Mouse (Mus musculus) midbrain, embryonic 14.5 days (tissue): Measurements from ENCODE around the gene Msrb1. TPM values are rescaled to one million over a fixed set of nuclear protein-coding genes. Genes with fewer than 3 reads are reported as not detected.
A peak's percentile ranks its signal among the peaks of the same experiment; 100 is the strongest.

Experiments used
- ATAC-seq: fragments of 200-750 bp; cut with Nextera tagmentation; 2 replicates; pipeline ENCODE4 v1.8.0; 2017; ENCODE audit warnings: moderate number of reproducible peaks, moderate library complexity; ENCODE audit not compliant: low FRiP score, low TSS enrichment
- DNase-seq: peaks from one replicate; pipeline ENCODE4 v3.0.0-alpha.2; 2015
- H3K27ac ChIP-seq: fragments of 300-500 bp; sonication (generic); replicated peaks from 2 replicates; pipeline ENCODE4 v1.5.1; 2014; ENCODE audit warnings: mild to moderate bottlenecking, low read depth, low read length, moderate library complexity
- H3K27me3 ChIP-seq: fragments of 300-500 bp; sonication (generic); 2 replicates; pipeline ENCODE4 v1.6.1; 2014; ENCODE audit warnings: low read length, control low read depth, mixed read lengths; ENCODE audit not compliant: control insufficient read depth, insufficient read depth
- H3K36me3 ChIP-seq: fragments of 300-500 bp; sonication (generic); 2 replicates; pipeline ENCODE4 v1.6.1; 2014; ENCODE audit warnings: low read length, control low read depth; ENCODE audit not compliant: control insufficient read depth, insufficient read depth
- H3K4me1 ChIP-seq: fragments of 300-500 bp; sonication (generic); 2 replicates; pipeline ENCODE4 v1.6.1; 2014; ENCODE audit warnings: mild to moderate bottlenecking, antibody characterized with exemption, low read length, control low read depth; ENCODE audit not compliant: control insufficient read depth, insufficient read depth
- H3K4me2 ChIP-seq: fragments of 300-500 bp; sonication (generic); 2 replicates; pipeline ENCODE4 v1.6.1; 2014; ENCODE audit warnings: mild to moderate bottlenecking, low read length, moderate library complexity
- H3K4me3 ChIP-seq: fragments of 300-500 bp; sonication (generic); replicated peaks from 2 replicates; pipeline ENCODE4 v1.5.1; 2014; ENCODE audit warnings: low read depth, low read length
- H3K9ac ChIP-seq: fragments of 300-500 bp; sonication (generic); replicated peaks from 2 replicates; pipeline ENCODE4 v1.6.1; 2014; ENCODE audit warnings: mild to moderate bottlenecking, low read length, moderate library complexity
- H3K9me3 ChIP-seq: fragments of 300-500 bp; sonication (generic); 2 replicates; pipeline ENCODE4 v1.6.1; 2016; ENCODE audit warnings: low read length, control low read depth, mixed read lengths; ENCODE audit not compliant: control insufficient read depth
- WGBS: fragments of 180-500 bp; shearing (Covaris S2); extraction: QIAGEN DNeasy Blood & Tissue Kit; methylation state at CpG from one replicate; pipeline ENCODE4 v1.1.7; 2014; 5-methylcytosine and 5-hydroxymethylcytosine counted together
- polyA plus RNA-seq: library from polyadenylated mRNA; unstranded; fragments of >200 nt; fragmentation: Nextera tagmentation; extraction: Ambion mirVana; gene quantifications from 2 replicates; pipeline ENCODE4 v1.2.1, GENCODE M21; 2014

Gene Msrb1
- polyA plus RNA-seq, 1 experiment from 2014 or later, result 20.1 TPM

DNA sequence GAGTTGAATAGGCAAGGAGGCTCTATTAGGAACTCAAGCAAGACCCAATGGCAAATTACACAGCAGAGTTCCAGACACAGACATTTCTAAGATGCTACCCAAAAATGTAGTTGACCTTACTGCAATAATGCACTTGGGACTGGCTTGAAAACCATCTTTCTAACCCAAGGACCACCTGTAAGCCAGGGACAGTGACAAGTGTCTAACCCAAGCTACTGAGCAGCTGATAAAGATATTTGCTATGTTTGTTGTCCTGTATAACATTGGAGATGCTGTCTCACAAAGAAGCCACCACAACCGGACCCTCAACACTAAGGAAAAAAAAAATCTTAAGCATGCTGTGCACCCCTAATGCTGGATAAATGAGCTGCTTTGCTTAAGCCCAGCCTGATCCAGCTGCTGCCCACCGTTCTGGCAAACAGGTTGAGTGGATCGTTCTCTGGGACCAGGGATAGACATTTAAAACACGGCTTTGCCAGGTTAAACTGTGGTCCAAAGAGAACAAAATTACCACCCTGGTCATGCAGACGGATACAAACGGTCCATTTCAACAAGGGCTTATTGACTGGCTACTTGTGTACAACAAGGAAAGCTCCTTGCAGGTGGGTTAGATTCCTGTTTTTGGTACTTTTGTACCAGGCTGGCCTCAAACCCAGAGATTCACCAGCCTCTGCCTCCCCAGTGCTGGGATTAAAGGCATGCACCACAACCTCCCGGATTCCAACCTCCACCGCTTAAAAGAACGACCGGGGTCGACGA, 13.1 kb upstream of the Msrb1 start:
- Histone ChIP-seq H3K27ac (no peak overlapping the region; the same call in 1 of the 2 replicates), H3K9ac (peak overlapping the region; percentile 88), H3K4me2 (peak overlapping the region; percentile 94), H3K27me3 (no peaks in the 10 kb centered on the region), H3K4me1 (peaks cover 9% of the 10 kb centered on the region), H3K9me3 (no peaks in the 10 kb centered on the region), H3K36me3 (peaks cover 16% of the 10 kb centered on the region), H3K4me3 (peak overlapping the region; percentile 76)
- DNase-seq (no peak), ATAC-seq (no peak)
- WGBS, result 2% methylated on average over 12 of the region's 12 CpGs

DNA sequence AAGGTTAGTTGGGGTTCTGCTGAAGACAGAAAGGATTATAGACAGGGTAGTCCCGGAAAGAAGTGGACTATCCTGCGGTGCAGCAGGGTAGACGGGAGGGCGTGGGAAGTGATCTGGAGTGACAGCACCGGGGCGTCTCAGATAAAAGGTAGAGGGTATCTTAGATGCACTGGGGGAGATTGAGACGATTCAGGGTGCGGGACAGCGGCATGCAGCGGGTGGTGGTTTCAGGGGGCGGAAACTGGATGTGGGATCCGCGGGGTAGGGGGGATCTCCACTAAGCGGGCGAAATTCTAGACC, 12.6 kb upstream of the Msrb1 start:
- peak overlapping the region; percentile 76 for H3K4me3 ChIP-seq
- H3K4me1 ChIP-seq, result peaks cover 9% of the 10 kb centered on the region
- no peaks in the 10 kb centered on the region for H3K27me3 ChIP-seq
- peak overlapping the region; percentile 94 for H3K4me2 ChIP-seq
- WGBS, result under 1% methylated on average over 15 of the region's 15 CpGs
- H3K9ac ChIP-seq, result peak overlapping the region; percentile 88
- no peak for ATAC-seq
- H3K36me3 ChIP-seq, result peaks cover 16% of the 10 kb centered on the region
- H3K9me3 ChIP-seq, result no peaks in the 10 kb centered on the region
- H3K27ac ChIP-seq, result peak overlapping the region; percentile 77
- no peak for DNase-seq

DNA sequence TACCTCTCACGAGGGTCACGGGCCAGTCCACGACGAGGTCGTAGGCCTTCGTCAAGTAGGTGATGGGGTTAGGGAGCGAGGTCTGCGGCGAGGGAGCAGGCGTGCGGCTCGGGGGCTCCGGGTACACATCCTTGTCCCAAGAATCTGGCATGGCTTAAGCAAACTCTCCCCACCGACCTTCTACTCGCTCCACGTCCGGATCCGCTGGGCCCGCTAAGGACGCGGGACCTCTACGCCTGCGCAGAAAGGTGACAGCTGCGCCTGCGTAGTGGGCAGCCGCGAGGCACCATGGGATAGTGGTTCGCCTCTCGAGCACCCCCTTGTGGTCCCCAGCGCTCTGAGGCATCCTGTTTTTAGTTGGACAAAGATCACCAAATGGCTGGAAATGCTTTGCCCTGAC, 12.3 kb upstream of the Msrb1 start, which contains the start of gene Ndufb10:
Gene Ndufb10, minus strand, starts transcription at position 295 of the 400 bp plus-strand sequence.
- Histone ChIP-seq H3K4me1 (peaks cover 9% of the 10 kb centered on the region), H3K9me3 (no peaks in the 10 kb centered on the region), H3K4me3 (peak within 1 kb of the TSS; percentile 76), H3K27ac (peak within 1 kb of the TSS; percentile 77), H3K36me3 (peaks cover 16% of the 10 kb centered on the region), H3K9ac (peak within 1 kb of the TSS; percentile 88), H3K27me3 (no peaks in the 10 kb centered on the region), H3K4me2 (peak within 1 kb of the TSS; percentile 94)
- WGBS, result under 1% methylated on average over 30 of the region's 30 CpGs
- peak; percentile 76 for ATAC-seq
- peak; percentile 99 for DNase-seq

DNA sequence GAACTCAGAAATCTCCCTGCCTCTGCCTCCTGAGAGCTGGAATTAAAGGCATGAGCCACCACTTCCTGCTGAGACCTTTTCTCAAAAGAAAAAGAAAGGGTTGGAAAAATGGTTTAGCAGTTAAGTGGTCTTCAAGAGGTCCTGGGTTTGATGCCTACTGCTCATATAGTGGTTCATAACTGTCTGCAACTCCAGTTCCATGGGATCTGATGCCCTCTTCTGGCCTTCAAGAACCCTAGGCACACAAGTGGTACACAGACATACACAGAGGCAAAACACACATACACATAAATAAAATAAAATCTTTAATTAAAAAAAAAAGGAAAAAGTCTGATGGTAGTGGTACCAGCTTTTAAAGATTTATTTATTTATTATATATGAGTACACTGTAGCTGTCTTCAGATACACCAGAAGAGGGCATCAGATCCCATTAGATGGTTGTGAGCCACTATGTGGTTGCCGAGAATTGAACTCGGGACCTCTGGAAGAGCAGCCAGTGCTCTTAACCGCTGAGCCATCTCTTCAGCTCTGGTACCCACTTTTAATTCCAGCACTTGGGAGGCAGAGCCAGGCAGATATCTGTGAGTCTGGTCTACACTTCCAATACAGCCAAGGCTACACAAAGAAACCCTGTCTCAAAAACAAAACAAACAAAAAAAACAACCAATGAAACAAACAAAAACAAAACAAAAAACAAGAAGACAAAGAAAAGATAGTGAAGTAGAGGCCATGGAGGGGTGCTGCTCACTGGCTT, 10.6 kb upstream of the Msrb1 start:
- DNase-seq, result no peak
- Histone ChIP-seq H3K9me3 (no peaks in the 10 kb centered on the region), H3K4me3 (no peak overlapping the region), H3K4me1 (peaks cover 9% of the 10 kb centered on the region), H3K36me3 (peaks cover 16% of the 10 kb centered on the region), H3K4me2 (no peak overlapping the region), H3K27me3 (no peaks in the 10 kb centered on the region), H3K9ac (no peak overlapping the region), H3K27ac (no peak overlapping the region)
- WGBS, result 79% methylated on average over 3 of the region's 3 CpGs
- ATAC-seq, result no peak

- Histone ChIP-seq H3K4me3 (no peak within 1 kb of the TSS), H3K36me3 (peaks cover under 1% of the 10 kb centered on the region; the same call in 1 of the 2 replicates), H3K9me3 (no peaks in the 10 kb centered on the region), H3K27ac (no peak within 1 kb of the TSS), H3K9ac (no peak within 1 kb of the TSS), H3K4me2 (no peak within 1 kb of the TSS), H3K27me3 (no peaks in the 10 kb centered on the region), H3K4me1 (peaks cover 9% of the 10 kb centered on the region)
- WGBS, result 75% methylated on average over 2 of the region's 2 CpGs
- ATAC-seq, result no peak
- no peak for DNase-seq
These were observed 8.8 kb upstream of the Msrb1 start, which contains the start of gene Rpl3l for GRCm38 (mm10) chr17:24727618-24728017. TSS of gene Rpl3l (plus strand) at chr17:24727820.

DNA sequence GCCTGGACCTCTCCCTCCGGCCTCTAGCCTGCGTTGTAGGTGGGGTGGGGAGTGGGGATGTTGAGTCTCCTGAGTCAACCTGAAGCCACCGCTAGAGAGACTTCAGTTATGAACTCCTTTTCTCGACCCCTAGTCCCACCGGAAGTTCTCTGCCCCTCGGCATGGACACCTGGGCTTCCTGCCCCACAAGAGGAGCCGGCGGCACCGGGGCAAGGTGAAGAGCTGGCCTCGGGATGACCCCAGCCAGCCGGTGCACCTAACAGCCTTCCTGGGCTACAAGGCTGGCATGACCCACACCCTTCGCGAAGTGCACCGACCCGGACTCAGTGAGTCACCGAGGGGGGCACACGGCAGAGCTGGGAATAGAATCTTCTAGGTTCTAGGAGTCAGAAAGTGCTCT, 8.3 kb upstream of the Msrb1 start:
- H3K36me3 ChIP-seq, result no peaks in the 10 kb centered on the region
- H3K27me3 ChIP-seq, result no peaks in the 10 kb centered on the region
- no peak overlapping the region for H3K27ac ChIP-seq
- H3K4me1 ChIP-seq, result peaks cover 5% of the 10 kb centered on the region
- no peaks in the 10 kb centered on the region for H3K9me3 ChIP-seq
- H3K9ac ChIP-seq, result no peak overlapping the region
- H3K4me3 ChIP-seq, result no peak overlapping the region
- ATAC-seq, result no peak
- DNase-seq, result no peak
- WGBS, result 80% methylated on average over 17 of the region's 17 CpGs
- no peak overlapping the region for H3K4me2 ChIP-seq

DNA sequence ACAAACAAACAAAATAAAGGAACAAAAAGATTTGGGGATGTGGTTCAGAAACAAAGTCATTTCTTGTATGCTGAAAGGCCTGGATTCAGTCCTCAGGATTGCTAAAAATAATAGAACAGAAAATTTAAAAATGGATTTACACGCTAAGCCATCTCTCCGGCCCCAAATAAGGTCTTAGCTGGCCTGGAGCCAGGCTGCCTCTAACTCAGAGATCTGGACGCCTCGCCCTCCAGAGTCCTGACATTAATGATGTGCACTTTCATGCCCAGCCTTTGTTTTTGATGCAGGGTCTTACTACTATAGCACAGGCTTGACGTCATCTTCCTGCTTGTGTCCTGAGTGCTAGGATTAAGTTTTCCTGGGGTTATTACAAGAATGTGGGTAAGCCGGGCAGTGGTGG, 7.4 kb upstream of the Msrb1 start:
- Histone ChIP-seq H3K27me3 (no peaks in the 10 kb centered on the region), H3K4me1 (no peaks in the 10 kb centered on the region), H3K4me3 (no peak overlapping the region), H3K36me3 (no peaks in the 10 kb centered on the region), H3K9ac (no peak overlapping the region), H3K27ac (no peak overlapping the region), H3K9me3 (no peaks in the 10 kb centered on the region), H3K4me2 (no peak overlapping the region)
- ATAC-seq (no peak), DNase-seq (no peak)
- WGBS, result 78% methylated on average over 6 of the region's 6 CpGs

DNA sequence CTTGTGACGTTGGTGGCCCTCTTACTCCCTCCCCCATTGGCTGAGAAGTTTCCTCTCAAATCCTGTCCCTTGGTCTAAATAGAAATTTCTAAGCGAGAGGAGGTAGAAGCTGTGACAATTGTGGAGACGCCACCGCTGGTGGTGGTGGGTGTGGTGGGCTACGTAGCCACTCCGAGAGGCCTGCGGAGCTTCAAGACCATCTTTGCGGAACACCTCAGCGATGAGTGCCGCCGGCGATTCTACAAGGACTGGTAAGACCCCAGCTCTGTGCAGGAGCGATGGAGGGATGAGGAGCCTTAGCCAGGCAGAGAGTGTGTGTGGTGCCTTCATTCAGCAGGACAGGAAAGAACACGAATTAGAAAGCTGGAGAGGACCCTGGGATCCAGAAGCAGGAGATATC, 5.7 kb upstream of the Msrb1 start:
- Histone ChIP-seq H3K27me3 (no peaks in the 10 kb centered on the region), H3K4me1 (no peaks in the 10 kb centered on the region), H3K9me3 (no peaks in the 10 kb centered on the region), H3K4me2 (no peak overlapping the region), H3K9ac (no peak overlapping the region), H3K4me3 (no peak overlapping the region), H3K27ac (no peak overlapping the region), H3K36me3 (no peaks in the 10 kb centered on the region)
- 85% methylated on average over 14 of the region's 14 CpGs for WGBS
- no peak for ATAC-seq
- no peak for DNase-seq
